Mouse (Mus musculus): Measurements from ENCODE around the gene Rnf180.

GRCm38 (mm10) chr13:105188730-105189129 lies 105.9 kb downstream of the Rnf180 start:
- TF ChIP-seq CTCF (IDR thresholded peaks at IDR 0.05; ENCODE audit: extremely low read depth, insufficient read depth, insufficient read length, insufficient replicate concordance) (no peak), POLR2A (IDR thresholded peaks at IDR 0.05; ENCODE audit: low read depth, low read length) (no peak)

Measured in spleen, adult 2 months (tissue).